Mouse (Mus musculus): Measurements from ENCODE around the gene Rcc1.

Gene Rcc1

GRCm38 (mm10) chr4:132353481-132353885, at the start of gene Rcc1:
Gene Rcc1 (minus strand): TSS chr4:132353605.
- DNase-seq: peak; percentile 99

DNA sequence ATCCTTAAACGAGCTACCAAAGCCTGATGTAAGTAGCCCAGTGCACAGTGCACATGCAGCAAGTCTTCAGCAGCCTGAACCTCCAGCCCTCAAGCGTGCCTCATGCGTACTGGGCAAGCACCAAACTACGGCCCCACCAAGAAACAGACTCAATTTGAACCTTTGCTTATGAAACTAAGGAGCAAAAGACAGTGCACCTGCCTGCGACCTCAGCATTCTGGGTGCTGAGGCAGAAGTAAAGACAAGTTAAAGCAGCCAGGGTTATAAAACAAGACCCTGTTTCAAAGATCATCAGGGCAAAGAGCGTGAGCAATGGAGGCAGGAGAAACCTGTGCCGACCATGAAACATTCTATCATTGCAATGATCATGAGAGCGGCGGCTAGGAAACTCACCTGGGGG, 47.6 kb upstream of the Rcc1 start:
- DNase-seq: no peak

DNA sequence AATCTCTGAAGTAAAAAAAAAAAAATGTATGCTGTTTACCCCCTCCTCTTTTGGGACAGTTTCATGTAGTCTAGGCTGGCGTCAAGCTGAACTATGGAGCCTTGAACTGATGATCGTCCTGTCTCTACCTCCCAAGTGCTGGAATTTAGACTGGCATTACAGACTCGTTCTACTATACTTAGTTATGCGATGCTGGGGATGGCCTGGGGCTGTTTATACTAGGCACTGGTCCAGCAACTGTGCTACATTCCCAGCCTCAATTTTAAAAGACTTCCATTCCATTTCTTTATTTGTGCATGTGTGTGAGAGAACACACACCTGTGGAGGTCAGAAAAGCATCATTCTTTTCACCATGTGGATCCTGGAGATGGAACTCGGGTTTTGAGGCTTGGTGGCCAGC, 45.5 kb upstream of the Rcc1 start:
- DNase-seq: no peak

GRCm38 (mm10) chr4:132398045-132398774, 44.8 kb upstream of the Rcc1 start:
- DNase-seq: peak; percentile 99

GRCm38 (mm10) chr4:132397120-132397519, 43.7 kb upstream of the Rcc1 start:
- no peak for DNase-seq

DNA sequence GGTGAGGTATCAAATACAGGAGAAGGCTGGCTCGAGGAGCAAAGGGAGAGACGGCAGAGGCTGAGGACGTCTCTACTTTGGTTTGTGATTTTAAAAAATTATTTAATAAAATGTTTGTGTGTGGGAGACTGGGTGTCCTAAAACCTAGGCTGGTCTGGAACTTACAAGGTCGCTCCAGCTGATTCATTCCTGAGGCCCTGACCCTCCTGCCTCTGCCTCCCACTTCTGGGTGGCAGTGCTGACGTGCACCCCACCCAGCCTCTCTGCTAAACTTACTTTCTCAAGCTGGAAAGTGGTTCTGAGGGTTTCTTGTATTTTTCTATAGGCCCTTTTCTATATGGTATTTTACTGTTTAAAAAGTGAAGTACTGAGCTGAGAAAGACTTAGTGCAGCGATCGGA, 42.8 kb upstream of the Rcc1 start:
- no peak for DNase-seq

DNA sequence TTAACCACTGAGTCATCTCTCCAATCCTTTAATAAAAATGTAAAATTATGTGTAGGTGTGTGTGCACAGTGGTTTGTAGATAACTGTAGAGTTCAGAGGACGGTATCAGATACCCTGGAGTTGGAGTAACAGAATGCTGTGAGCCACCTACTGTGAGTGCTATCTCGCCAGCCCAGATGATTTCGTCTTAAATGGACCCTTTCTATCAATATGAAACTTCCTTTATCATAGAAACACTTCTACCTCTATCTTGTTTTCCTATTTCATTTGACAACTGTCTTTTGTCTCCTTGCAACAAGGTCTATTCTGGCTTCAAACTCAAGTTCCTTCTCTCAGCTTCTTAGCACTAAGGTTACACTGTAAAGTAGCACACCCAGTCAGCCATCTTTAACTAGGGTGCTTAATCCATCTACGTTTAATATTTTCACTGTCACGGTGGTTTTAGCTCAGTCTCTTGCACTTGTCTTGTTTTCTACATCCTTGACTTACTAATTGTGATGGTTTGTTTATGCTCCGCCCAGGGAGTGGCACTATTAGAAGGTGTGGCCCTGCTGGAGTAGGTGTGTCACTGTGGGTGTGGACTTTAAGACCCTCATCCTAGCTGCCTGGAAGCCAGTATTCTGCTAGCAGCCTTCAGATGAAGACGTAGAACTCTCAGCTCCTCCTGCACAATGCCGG, 37.8 kb upstream of the Rcc1 start:
- no peak for DNase-seq

DNA sequence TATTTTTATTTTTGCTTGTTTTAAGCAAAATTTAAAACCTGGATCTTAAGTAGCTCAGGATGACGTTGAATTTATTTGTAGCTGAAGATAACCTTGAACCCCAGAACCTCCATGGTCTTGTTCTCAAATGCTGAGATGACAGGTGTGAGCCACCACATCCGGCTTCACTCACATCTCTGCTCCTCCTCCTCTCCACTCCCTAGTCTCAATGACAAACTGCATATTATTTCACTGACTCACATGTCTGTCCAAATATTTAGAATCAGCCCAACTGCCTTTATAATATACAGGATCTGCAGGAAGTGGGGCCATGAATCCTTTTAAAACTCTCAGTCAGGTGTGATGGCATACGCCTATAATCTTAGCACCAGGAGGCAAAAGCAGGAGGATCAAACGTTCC, 35.9 kb upstream of the Rcc1 start:
- no peak for DNase-seq

DNA sequence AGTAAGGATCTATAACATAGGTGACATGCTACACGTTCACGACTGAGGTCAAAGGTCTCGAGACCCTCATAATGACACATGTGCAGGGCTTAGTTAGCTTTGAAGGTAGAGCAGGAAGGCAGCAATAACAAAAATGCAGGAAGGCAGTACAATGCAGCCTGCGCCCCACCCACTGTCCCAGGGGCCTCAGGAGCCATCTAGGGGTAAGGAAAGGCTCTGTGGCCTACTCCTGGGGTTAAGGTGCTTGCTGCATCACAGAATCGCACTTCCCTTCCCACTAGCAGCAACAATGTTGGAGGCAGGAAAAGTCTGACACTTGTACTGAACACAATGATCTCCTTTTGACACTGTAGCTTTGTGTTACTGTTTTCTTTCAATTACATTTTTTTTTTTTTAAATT, 34.2 kb upstream of the Rcc1 start:
- DNase-seq: peak; percentile 98

DNA sequence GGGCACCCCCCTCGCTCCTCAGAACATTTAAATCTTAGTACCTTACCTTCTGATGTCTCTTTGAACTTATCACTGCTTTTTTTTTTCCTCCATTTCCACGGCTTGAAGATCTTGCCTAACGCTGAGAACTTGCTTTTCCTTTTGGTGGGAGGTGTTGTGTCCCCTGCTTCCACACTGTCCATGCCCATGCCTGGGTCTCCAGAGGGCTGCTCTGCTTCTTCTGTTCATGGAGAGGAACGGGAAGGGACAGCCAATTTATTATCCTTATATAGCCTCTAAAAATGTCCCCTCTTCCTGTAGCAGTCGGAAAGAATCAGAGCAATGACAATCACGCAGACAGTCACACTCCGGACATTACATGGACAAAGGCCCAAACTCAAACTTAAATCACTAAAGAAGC, 33.4 kb upstream of the Rcc1 start:
- peak; percentile 97 for DNase-seq

- peak; percentile 96 for DNase-seq
These were observed 32.5 kb upstream of the Rcc1 start for GRCm38 (mm10) chr4:132385771-132386410.

GRCm38 (mm10) chr4:132383455-132383854, 30.1 kb upstream of the Rcc1 start:
- peak; percentile 96 for DNase-seq

GRCm38 (mm10) chr4:132382296-132382695, 28.9 kb upstream of the Rcc1 start:
- DNase-seq: no peak

DNA sequence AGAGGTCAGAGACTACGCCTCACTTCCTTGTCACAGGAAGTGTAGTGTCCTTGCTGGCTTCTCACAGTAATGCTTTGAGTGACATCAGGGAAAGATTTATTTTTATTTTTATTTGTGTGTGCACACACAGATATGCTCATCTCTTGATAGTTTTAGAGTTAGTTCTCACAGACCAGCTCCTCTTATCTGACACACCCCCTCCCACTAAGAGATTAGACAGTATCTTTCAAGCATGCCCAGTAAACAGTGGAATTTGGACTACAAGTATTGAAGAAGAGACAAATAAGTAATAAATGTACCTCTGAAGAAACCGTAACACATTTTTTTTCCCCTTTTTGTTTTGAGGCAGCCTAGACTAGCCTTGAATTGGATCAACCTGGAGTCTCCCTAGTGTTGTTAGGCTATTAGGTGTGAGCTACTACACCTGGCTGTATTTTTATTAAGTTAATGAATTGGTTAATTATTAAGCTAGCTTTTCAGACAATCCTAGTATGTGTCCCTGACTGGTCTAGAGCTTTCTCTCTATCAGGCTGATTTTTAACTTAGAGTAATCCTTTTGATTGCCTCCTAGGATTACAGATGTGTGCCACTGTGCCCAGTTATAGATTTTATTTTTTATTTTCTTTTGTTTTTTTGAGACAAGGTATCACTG, 27.7 kb upstream of the Rcc1 start:
- no peak for DNase-seq

GRCm38 (mm10) chr4:132373820-132374219, 20.4 kb upstream of the Rcc1 start:
- no peak for DNase-seq

GRCm38 (mm10) chr4:132369953-132370750, 16.7 kb upstream of the Rcc1 start:
- DNase-seq: peak; percentile 93

DNA sequence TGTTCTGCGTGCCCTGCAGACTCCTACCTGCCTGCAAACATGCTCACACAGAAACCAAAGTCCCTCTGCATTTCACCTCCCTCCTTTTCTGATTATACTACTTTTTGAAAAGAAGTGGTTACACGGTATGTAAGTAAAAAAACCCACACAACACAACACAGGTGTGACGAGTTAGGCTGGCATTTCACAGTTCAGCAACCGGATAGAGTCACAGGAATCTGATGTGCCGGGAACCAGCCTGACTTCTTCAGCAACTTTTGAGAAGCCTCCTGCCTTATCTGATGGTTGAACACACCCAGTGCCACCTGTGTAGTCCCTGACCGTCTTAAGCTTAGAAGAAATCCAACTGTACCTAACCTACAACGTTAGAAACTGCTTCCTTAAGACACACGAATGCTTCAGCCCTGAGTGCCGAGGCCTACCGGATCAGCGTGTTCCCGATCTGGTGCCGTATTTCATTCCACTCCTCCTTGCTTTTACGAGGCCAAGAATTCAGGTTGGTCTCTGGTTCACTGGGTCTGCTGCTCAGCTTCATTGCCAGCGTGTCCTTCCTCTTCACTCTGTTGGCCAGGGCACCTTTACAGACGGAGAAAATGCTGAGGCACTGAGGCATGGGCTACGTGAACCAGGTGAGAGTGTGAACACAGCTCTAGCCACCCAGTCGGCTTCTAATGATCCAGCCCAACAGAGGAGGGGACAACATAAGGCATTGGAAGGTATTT, 14.2 kb upstream of the Rcc1 start:
- DNase-seq: peak; percentile 87

GRCm38 (mm10) chr4:132365450-132366060, 12.2 kb upstream of the Rcc1 start:
- peak; percentile 84 for DNase-seq

- peak; percentile 65 for DNase-seq
These were observed 10.1 kb upstream of the Rcc1 start for GRCm38 (mm10) chr4:132363487-132363886.

GRCm38 (mm10) chr4:132359510-132359909, 6.1 kb upstream of the Rcc1 start:
- DNase-seq: no peak

GRCm38 (mm10) chr4:132356170-132356569, 2.8 kb upstream of the Rcc1 start:
- peak; percentile 92 for DNase-seq

DNA sequence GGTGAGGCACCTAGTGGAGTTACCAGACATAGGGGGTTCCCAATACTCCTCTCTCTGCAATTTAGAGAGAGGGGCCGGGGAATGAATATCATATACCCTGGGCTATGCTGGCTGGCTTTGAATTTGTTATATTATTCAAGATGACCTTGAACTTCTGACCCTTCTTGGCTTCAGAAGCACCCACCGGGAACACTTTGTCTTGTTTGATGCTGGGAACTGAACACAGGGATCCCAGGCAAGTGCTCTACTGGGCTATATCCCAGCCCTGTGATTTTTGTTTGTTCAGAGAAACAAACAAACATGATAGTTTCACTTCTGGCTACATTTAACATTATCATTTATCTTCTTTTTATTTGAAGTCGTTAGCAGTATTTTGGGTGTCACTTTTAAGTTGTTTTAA, 2.0 kb upstream of the Rcc1 start:
- no peak for DNase-seq
